Mouse (Mus musculus) kidney, adult 18-20 months (tissue): ENCODE measurements around the gene Atg9b.
"Not testable (repeated sequence)": the region's sequence is repeated elsewhere in the genome, so short reads cannot be mapped to it uniquely, and the experiment has no call there.

ENCODE experiments used
- DNase-seq: peaks from one replicate; pipeline ENCODE4 v3.0.0; 2021

The Atg9b gene

GRCm38 (mm10) chr5:24404594-24405360 lies 12.8 kb upstream of the Atg9b start:
- DNase-seq, result no peak

DNA sequence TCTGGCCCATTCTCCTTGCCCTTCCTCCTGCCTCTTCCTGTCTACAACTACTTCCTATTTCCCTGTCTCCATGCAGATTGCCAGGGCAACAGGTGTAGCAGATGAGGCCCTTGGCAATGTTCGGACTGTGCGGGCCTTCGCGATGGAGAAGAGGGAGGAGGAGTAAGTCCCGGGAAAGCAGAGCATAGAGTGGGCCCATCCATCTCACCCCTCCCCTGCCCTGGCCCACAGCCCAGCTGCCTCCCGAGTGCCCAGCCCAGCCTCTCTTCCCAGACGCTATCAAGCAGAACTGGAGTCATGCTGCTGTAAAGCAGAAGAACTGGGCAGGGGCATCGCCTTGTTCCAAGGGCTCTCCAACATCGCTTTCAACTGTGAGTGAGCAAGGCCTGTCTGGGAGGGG lies 10.0 kb upstream of the Atg9b start:
- DNase-seq, result no peak

- DNase-seq, result no peak
Measured at GRCm38 (mm10) chr5:24400911-24401605, 9.1 kb upstream of the Atg9b start.

DNA sequence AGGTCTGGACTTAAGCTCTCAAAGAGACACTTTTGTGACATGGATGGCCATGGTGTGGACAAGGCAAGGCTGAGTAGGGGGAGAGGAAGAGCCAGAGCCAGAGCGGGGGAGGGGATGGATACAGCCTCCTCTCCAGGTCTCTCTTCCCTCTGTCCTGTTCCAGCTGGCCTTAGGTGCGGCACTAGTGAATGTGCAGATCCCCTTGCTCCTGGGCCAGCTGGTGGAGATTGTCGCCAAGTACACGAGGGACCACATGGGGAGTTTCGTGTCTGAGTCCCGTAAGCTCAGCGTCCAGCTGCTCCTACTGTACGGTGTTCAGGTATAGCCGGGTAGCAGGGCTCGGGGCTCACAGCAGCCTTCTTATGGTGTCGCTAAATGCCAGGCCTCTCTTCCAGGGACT lies 8.4 kb upstream of the Atg9b start:
- DNase-seq, result no peak

- no peak for DNase-seq
Measured at GRCm38 (mm10) chr5:24399686-24400085, 7.7 kb upstream of the Atg9b start.

- not testable (repeated sequence) for DNase-seq
Measured at GRCm38 (mm10) chr5:24396254-24396653, 4.3 kb upstream of the Atg9b start.

DNA sequence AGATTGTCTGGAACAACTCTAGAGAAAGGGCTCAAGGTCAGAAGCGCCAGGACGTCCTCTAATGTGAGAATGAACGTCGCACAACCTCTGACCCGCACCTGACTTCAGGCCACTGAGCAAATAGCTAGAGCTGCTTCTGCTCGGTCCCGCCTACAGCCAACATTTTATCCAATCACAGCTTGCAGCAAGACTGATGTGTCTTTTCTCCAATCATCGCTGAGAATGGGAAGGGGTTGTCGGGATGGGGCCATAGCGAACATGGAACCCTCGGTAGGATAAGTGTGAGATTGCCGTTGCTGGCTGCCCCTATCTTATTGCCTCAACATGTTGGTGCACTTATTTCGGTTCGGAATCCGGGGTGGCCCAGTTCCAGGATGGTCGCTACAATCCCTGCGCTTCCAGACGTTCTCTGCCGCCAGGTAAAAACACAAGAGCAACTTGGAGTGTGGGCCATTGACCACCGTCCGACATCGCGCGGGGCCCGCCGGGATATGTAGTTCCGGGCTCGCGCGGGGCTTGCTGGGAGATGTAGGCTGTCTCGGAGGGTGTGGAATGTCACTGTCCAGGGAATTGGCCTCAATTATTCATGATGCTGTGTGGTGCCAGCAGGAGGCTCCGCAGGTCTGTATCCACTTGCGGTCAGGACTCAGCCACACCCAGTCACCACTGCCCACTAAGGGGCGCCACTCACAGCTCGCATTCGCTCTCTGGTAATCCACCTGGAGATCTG lies 2.4 kb upstream of the Atg9b start:
- peak; percentile 99 for DNase-seq

DNA sequence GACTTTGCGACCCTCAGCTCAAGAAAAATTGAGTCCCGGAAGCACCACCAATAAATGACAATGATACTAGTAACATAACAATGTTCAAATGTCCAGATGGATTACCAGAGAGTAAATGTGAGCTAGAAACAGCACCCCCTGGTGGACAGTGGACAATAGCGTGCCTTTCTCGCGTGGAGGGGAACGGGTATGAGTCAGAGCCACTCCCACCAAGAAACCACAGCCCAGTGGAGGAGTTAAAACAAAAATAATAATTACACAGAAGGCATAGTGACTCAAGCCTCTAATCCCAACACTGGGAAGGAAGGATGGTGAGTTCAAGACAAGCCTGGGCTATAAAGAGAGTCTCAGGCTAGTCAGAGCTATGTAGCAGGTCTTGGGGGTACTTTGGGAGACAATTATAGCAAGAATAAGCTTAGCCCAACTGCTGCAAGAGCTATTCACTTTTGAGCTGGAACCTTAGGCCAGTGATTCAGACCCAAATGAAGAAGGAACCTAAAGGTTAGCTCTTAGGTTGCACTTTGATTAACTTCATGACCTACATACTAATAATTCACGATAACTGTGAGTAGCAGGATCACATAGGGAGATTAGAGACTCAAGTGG lies 1.6 kb upstream of the Atg9b start, which contains the start of gene Abcb8:
TSS of gene Abcb8 (plus strand) at position 272 of the 606 bp plus-strand sequence.
- peak; percentile 76 for DNase-seq

- DNase-seq, result no peak
Measured at GRCm38 (mm10) chr5:24392724-24393123, 781 bp upstream of the Atg9b start.

DNA sequence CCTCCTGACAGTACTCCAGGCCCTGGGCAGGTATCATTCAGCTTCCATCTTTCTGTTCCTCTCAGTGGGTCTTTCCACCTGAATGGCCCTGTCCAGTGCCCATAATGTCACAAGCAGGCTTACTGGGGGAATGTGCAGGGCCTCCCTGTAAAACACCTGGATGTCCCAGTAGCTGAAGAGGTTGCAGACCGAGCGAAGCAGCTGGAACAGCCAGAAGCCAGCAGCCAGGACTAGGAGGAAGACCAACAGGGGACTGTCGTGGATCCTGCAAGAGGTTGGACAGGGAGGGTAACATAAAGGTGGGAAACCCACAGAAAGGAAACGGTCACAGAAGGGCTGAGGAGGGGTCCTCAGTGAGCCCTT lies 2.3 kb downstream of the Atg9b start:
- no peak for DNase-seq

DNA sequence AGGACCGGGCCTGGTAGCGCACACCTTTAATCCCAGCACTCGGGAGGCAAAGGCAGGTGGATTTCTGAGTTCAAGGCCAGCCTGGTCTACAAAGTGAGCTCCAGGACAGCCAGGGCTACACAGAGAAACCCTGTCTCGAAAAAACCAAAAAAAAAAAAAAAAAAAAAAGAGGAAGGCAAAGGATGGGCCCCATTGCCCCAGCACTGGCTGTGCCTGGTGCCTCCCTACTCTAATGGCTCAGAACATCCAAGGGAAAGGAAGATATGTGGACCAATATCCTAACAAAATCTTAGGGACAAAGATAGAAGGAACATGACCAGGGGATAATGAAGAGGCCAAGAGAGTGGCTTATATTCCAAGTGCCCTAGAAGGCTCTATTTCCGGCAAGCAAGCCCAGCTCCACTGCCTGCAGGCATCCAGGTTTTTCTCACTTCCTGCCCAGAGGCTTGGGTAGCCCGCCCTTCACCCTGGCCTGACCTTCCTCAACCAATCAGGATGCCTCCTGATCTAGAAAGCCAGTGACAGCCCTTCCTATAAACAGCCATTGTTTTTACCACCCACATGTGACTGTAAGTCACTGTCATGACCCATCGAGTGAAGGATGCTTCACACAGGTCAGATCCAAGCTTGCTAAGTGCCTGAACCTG lies 2.8 kb downstream of the Atg9b start:
- no peak for DNase-seq

GRCm38 (mm10) chr5:24388246-24388915 lies 3.6 kb downstream of the Atg9b start:
- no peak for DNase-seq

DNA sequence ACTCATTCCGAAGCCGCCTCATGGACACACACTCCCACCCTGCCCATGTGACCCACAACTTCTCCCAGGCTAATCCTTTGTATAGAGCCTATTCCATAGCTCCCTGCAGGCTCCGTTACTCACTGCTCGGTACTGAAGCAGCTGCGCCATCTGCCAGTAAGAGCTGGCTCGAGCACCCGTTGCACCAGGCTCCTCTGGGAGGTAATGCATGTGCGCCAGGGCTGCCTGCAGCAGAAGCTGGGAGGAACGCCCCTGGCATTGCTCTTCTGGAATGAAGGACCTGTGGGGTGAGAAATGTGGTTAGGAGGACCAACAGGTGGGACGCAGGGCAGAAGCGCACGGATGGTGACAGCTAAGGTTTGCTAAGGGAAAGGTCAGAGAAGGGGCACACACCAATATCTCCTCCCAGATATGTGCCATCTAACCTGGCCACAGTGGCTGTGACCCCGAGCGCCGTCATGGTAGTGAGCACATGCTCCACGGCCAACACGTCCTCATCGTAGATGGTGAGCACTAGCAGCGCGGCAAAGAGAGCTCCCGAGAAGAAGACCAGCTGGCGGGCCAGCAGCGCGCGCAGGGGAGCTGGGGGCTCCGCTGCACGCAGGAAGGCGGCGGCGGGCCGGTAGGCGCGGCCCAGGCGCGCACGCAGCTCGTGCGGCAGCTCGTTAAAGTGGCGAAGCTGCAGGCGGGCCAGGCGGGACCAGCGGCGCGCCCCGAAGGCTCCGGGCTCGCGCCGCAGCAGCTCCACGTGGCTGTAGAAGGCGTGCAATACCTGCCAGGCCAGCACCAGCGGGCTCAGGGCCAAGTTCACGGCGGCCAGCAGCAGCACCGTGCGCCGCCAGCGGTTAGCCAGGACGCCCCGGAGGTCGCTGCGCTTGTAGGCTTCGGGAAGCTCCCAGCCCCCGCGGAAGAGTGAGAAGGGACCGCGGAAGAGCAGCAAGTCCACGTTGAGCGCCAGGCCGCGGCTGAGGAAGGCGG lies 4.4 kb downstream of the Atg9b start:
- DNase-seq, result peak; percentile 83

- DNase-seq, result no peak
Measured at GRCm38 (mm10) chr5:24385887-24386550, 5.9 kb downstream of the Atg9b start.

DNA sequence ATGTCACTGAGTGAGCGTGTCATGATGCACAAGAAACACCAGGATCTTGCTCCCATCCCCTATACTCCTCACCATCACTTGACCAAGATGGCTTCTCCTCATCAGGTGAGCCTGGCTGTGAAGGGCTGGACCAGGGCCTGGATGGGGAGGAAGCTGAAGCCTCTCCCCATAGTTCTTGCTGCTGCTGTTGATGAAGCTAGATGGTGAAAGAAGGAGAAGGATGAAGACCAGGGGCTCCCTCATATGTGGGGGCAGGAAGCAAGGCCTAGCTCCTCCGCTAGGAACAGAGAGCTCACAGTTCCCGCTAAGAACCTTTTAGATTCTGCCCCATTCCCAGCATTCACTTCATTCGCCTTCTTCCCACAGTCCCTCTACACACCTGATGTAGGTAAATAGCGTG lies 6.6 kb downstream of the Atg9b start:
- no peak for DNase-seq

DNA sequence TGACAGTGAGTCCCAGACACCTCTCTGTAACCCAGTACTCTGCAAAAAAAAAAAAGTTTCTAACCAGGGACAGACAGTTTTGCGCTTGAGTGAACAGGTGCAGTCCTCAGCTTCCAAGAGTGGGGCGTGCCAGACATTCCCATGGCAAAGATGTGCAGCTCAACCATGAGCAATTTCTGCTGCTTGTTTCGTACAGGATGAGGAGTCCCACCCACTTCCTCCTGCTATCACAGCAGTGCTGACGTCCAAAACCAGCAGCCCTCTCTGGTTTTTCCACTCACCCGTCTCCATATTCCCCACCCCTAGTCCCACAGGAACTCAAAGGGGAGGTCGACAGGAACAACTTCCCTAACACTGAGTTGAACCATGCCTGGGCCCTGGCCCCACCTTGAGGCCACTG lies 7.5 kb downstream of the Atg9b start:
- DNase-seq, result peak; percentile 40

DNA sequence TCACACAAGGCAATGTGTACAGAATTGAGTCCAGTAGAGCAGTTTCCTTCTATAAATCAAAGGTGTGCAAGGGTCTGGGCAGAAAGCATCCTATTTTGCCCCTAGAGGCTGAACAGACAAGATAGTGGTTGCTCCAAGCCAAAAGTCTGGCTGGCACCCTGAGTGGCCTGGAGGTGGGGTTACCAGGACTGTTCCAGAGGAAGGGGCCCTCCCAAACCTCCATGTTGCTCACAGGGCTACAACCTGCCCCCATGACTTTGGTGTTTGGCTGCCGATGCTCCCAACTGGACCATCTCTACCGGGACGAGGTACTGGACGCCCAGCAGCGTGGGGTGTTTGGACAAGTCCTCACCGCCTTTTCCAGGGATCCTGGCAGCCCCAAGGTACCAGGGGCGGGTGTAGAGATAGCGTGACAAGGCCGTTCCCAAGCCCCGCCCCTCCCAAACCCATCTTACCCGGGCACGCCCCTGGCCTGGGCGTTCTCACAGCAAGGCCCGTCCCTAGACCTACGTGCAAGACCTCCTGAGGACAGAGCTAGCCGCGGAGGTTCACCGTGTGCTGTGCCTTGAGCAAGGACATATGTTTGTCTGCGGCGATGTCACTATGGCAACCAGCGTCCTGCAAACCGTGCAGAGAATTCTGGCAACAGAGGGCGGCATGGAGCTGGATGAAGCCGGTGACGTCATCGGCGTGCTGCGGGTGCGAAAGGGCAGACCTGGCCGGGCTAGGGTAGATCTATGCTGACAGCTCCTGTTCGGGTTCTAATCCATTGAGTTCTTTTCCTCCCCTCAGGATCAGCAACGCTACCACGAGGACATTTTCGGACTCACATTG lies 8.7 kb downstream of the Atg9b start:
- DNase-seq, result peak; percentile 89

DNA sequence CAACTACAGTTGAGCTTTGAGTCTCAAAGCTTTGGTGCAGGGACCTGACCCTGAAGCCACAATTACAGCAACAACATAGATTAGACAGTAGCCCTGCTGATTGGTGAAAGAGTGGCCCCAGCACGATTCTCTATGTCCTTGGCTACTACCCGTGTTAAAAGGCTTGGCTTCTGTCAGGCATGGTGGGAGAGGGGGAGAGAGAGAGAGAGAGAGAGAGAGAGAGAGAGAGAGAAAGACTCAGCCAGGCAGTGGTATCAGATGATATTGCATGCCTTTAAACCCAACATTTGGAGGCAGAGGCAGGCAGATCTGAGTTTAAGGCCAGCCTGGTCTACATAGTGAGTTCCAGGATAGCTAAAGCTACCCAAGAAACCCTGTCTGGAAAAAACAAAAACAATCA lies 10.0 kb downstream of the Atg9b start:
- no peak for DNase-seq

DNA sequence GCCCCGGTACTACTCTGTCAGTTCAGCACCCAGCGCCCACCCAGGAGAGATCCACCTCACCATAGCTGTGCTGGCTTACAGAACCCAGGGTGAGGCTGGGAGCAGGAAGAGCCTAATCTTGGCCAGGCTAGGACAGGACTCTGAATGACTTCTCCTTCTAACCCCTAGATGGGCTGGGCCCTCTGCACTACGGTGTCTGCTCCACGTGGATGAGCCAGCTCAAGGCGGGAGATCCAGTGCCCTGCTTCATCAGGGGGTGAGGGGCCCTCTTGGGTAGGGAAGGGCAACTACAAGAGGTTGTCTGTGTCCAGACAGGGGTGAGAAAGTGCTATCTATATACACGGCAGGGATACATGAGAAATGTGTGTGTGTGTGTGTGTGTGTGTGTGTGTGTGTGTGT lies 10.5 kb downstream of the Atg9b start:
- DNase-seq, result no peak

GRCm38 (mm10) chr5:24380499-24380898 lies 11.4 kb downstream of the Atg9b start:
- no peak for DNase-seq
